Mouse (Mus musculus): ENCODE results near the gene Ube2t.

DNA sequence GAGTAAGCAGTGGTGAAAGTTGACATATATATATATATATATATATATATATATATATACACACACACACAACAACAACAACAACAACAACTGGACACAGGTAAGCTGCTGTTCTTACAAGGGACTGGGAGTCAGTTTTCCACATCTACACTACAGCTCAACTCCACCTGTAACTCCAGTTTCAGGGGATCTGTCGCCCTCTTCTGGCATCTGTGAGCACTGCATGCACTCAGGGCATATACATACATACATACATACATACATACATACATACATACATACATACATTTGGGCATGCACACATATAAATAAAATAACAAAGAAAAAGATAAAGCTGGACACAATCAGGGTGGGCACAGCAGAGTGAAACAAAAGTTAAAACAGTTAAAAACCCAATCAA, 61.2 kb downstream of the Ube2t start:
- peak; percentile 19; the same call in 1 of the 2 replicates for TF ChIP-seq CTCF (IDR thresholded peaks at IDR 0.05; ENCODE audit: borderline replicate concordance, extremely low read depth, insufficient read depth, insufficient read length)
- no peak for TF ChIP-seq POLR2A (IDR thresholded peaks at IDR 0.05; ENCODE audit: borderline replicate concordance, extremely low read depth, insufficient read depth, insufficient read length, poor library complexity, severe bottlenecking)

Measured in brain, embryonic 14.5 days (tissue).